Mouse (Mus musculus) right cerebral cortex, postnatal 25 days (tissue): Measurements from ENCODE around the gene Aplp1.
"Not testable (repeated sequence)": the region's sequence is repeated elsewhere in the genome, so short reads cannot be mapped to it uniquely, and the experiment has no call there.

Experiments
- DNase-seq: peaks from one replicate; pipeline ENCODE4 v3.0.0; 2022

Aplp1 gene

DNA sequence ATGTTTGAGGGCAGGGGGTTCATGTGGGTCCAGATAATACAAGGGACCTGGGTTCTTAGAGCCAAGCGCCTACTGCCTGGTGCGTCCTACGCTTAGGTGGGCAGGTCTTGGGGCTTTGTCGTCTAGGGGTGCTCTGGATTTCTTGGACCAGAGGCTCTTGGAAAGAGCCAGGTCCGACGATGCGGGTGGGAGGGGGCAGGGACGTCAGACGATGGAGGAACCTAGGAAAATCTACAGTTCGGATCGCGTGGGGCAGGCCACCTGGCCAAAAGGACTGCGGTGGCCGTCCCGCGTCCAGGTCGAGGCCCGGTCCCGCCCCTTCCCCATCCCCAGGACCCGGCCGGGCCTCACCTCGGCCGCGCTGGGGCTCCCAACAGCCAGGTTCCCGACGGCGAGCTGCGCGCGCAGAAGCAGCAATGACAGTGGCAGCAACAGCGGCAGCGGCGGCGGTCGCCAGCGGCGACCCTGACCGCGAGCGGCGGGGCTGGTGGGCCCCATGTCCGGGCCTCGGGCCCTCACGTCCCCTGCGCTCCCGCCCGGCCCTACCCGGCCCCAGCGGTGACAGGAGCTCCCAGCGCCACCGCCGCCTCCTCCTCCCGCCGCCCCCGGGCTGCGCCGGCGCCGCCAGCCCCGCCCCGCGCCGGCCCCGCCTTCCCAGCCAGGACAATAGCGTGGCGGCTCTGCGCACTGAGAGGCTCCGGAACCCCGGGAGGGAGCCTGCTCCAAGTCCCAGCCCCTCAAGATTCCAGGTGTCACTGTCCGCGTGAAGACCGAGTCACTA lies at the start of gene Aplp1:
TSS of gene Aplp1 (minus strand) at position 565 of the 781 bp plus-strand sequence.
- DNase-seq, result peak; percentile 89

DNA sequence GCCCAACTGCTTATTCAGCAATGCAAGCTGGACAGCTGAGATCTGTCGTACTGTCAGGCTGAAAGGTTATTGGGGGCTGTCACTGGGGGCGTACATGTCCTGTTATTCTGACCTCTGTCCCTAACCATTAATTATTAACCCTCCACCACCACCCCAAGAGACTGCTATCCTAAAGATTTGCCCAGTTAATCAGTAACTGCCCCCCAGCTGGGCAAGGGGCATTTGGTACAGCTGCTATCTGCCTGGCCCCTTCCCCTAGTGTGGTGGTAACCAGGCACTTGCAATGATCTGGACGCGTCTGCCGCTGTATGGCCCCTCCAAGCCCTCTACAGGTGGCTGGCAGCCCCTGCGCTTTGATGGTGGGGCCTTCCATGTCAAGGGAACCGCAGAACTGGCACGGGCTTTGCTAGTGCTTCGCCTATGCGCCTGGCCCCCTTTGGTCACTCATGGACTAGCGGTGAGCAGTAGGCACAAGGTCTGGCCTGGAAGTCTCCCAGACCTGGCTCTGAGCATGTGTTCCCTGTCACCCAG lies 48.1 kb upstream of the Aplp1 start, which contains the start of gene Prodh2:
TSS of gene Prodh2 (plus strand) at position 222 of the 531 bp plus-strand sequence.
- DNase-seq, result no peak

DNA sequence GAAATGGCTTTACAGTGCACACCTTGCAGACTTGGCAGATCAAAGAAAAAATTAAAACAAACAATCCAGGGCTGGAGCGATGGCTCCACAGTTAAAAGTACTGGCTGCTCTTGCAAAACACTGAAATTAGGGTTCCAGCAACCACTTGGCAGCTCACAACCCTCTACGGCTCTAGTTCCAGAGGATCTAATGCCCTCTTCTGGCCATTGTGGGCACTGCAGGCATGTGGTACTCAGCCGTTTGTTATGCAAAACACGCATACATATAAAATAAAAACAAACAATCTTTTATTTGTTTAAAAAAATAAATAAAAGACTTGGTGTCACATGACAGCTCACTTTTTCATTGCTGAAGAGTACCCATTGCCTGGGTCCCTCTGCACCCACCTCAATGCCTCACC lies 47.4 kb upstream of the Aplp1 start:
- peak; percentile 31 for DNase-seq

DNA sequence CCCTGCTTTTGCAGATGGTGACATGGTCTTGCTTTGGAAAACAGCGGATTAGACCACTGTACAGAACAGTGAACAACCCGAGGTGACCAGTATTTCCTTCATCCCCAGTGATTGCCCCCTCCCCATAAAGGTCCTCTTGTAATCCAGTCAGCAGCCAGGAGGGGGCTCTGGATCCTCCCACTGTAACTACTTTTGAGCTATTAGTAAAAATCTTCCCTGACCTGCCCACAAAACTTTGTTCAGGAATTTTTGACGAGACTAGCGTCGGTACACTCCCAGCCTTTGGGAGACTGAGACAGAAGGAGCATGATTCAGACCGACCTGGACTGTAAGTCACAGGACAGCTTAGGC lies 45.6 kb upstream of the Aplp1 start:
- no peak for DNase-seq

DNA sequence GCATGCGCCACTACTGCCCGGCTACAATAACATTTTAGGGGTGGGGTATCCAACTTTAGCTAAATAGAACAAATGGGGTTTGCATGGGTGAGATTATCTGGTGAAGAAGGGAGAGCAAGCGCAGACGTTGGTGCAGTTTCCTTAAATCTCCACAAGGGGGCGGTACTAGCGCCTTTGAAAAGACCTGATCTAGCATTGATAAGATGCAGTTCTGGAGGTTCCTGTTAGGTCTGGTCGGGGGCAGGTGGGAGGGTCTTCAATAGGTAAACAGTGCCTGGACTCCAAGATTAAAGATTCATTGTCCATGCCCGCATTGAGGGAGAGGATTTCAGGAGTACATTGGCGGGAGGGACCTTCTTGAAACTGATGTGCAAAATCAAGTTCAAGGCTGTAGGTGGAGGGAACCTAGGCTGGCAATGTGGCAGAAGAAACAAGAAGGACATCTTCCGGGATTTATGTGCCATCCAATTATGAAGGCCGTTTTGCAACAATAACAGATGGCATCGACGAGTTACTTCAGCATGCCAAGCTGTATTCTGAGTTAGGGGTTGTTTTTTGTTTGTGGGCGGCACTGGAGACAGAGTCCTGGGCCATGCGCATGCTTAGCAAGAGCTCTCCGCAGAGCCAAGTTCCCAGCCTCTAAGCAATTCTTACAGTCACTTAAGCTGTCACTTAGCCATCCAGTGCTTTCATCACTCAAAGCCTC lies 45.1 kb upstream of the Aplp1 start:
- peak; percentile 40 for DNase-seq

DNA sequence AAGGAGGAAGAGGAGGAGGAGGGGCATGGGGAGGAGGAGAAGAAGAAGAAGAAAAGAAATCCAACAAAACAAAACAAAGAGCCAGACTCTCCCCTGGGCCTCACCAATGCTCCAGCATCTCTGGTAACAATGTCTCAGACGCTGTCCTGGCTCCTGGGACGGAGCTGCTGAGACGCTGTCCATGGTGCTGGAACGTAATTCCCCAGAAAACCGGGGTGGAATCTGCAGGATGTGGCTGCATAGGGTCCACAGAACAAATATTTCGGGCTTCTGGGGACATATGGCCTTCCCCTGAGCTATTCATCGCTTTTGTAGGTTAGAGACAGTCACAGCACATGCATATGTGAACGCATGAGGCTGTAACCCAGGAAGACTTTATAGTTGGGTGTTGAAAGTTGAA lies 38.9 kb upstream of the Aplp1 start:
- DNase-seq, result no peak

DNA sequence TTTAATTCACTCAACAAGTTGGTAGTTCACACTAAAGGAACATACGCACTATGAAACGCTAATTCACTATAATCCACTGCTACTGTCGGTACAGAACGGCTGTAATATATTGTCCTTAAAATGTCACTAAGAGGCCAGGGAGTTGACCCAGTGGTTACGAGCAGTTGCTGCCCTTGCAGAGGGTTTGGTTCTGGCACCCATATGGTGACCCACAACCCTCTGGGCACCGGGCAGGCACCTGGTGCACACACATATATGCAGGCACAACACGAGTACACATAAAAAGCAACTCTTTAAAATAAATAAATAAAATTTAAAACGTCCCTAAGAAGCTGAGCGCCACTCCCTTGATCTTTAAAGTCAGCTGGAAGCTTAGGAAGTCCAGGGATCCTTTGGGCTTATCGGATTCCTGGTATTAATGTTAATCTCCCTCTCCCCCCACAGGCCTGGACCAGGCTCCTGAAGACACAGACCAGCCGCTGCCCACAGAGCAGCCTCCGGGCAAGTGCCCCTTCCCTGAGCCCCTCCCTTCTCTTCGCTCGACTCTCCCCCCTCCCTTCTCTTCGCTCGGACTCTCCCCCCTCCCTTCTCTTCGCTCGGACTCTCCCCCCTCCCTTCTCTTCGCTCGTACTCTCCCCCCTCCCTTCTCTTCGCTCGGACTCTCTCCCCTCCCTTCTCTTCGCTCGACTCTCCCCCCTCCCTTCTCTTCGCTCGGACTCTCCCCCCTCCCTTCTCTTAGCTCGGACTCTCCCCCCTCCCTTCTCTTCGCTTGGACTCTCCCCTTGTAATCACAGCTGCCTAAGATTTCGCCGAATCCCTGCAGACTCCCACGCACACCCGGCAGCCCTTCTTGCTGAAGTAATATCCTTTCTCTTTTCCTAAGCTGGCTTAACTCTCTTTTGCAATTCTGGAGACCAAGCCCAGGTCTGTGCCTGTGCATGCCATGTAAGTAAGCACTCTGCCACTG lies 32.4 kb upstream of the Aplp1 start:
- DNase-seq, result peak; percentile 72

DNA sequence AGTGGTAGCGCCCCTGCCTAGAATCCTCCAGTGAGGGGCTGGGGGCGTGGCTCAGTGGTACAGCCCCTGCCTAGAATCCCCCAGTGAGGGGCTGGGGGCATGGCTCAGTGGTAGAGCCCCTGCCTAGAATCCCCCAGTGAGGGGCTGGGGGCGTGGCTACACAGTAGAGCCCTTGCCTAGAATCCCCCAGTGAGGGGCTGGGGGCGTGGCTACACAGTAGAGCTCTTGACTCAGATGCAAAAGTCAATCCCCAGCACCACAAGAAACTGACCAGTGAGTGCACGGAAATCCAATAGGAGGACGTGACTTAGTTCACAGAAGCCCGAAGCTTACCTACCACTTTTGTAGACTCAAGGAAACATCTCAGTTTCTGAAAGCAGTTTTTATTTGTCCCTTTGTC lies 30.8 kb upstream of the Aplp1 start:
- not testable (repeated sequence) for DNase-seq

DNA sequence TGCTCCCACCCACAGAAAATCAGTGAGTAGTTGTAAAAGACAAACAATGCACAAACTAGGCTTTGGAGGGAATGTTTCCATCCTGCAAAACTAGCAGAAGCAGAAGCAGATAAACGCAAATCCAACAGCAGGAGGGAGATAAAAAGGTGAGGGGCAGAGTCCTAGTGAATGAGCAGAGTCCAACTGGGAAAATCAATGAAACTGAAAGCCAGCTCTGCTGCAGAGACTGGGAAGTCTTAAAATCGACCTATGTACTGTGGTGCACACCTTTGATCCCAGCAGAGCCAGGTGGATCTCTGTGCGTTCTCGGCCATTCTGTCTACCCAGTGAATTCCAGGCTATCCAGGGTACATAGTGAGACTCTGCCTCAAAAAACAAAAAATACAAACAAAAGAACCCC lies 29.7 kb upstream of the Aplp1 start:
- no peak for DNase-seq

DNA sequence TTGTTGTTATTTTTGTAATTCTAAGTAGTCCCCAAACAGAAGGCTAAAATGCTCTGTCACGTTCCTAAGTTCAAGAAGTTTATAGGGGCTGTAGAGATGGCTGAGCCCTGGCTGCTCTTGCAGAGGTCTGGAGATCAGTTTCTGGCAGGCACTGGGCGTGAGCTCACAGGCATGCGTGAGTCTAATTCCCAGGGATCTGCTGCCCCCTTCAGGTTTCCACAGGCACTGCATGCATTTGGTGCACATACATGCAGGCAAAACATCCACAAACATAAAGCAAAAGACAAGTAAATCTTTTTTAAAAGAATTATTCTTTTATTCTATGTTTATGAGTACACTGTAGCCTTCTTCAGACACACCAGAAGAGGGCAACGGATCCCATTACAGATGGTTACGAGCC lies 27.1 kb upstream of the Aplp1 start:
- no peak for DNase-seq

DNA sequence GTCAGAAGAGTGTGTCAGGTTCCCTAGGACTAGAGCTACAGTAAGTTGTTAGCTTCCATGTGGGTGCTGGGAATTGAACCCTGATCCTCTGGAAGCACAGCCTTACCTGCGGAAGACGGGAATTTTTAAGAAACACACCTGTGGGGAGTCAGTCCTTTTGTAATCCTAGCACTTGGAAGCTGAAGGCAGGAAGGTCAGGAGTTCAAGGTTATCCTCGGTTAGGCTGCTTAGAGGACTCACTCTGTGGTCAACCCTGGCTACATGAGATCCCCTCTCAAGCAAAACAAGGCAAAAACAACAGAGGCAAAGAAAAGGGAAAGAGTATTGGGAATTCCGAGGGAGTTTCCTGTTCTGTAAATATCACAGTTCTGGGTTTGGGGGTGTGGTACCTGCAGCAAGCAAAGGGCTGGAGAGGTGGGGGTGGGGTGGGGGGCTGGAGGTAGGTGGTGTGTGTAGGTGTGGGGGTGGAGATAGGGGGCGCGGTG lies 19.5 kb upstream of the Aplp1 start:
- DNase-seq, result no peak

DNA sequence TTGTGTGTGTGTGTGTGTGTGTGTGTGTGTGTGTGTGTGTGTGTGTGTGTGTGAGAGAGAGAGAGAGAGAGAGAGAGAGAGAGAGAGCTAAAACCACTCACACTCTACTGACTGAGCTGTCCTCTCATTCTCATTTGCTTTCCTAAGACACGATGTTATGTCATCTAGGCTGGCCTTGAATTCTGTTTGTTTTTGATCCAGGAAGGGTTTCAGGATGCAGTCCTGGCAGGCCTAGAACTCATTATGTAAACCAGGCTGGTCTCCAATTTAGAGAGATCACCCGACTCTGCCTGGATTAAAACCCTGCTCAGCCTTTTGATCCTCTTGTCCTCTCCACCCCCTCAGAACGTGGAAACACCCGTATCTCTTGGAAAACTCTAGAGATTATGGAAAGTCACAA lies 18.7 kb upstream of the Aplp1 start:
- no peak for DNase-seq

DNA sequence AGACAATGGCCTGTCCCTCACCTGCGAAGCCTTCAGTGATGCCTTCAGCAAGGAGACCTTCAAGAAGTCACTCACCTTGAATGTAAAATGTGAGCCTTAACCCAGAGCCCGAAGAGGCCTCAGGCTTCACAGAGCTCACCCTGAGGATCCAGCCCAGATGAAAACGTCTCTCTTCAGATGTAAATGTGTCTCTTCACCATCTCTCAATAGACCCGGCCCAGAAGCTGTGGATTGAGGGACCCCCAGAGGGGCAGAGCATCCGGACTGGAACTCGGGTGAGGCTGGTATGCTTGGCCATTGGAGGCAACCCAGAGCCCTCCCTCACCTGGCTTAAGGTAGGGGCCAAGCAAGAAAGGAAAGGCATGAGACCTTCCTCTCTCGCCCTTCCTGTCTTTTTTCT lies 18.2 kb upstream of the Aplp1 start:
- no peak for DNase-seq

DNA sequence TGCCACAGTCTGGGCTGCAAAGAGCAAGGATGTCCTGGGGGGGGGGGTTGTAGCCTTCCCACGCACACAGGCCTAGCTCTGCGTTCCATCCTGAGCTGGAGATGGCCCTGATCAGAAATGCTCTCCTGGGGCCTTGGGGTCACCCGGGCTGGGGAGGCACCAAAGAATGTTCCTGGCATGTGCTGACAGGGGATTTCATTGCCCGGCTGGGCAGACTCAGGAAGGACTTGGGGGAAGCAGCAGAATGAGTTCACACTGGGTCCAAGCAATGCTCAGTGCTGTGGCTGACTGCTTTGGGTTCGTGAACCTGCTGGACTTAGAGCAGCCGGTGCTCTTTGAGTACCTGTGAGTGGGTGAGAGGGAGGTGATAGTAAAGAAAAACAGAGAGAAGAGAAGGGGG lies 14.1 kb upstream of the Aplp1 start:
- DNase-seq, result no peak

DNA sequence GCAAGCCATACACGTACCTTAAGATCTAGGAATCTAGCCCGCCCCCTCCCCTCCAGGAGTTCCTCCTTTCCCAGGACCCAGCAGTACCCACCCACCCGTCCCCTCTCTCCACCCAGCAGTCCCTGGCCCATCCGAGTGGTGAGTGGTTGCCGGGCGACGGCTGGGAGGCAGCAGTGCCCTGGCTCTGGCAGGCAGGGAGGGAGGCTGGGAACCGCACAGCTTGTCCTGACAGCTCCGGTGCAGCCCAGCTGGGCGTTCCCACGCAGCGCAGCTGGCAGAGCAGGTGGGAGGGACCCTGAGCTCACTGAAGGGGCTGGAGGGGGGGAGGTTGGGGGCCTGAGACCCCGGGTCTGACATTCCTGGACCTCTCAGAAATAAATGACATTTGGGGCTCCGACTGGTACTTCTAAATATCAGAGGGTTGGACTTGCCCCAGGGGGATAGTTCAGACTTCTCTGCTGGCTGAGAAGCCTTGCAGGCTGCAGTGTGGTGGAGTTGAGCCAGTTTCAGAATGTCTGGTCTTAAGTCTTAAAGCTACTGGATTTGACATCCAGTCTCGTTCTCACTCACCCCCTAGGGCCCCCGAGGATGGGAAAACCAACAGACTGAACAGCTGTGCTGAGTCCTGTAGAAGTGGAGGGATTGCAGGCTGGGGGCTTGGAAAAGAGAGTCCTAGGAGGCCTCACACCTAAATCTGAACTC lies 12.4 kb upstream of the Aplp1 start, which contains the start of the genes Kirrel2 and Nphs1:
TSS of gene Kirrel2 (minus strand) at position 62 of the 702 bp plus-strand sequence.
TSS of gene Nphs1 (plus strand) at position 687 of the 702 bp plus-strand sequence.
- peak; percentile 71 for DNase-seq

DNA sequence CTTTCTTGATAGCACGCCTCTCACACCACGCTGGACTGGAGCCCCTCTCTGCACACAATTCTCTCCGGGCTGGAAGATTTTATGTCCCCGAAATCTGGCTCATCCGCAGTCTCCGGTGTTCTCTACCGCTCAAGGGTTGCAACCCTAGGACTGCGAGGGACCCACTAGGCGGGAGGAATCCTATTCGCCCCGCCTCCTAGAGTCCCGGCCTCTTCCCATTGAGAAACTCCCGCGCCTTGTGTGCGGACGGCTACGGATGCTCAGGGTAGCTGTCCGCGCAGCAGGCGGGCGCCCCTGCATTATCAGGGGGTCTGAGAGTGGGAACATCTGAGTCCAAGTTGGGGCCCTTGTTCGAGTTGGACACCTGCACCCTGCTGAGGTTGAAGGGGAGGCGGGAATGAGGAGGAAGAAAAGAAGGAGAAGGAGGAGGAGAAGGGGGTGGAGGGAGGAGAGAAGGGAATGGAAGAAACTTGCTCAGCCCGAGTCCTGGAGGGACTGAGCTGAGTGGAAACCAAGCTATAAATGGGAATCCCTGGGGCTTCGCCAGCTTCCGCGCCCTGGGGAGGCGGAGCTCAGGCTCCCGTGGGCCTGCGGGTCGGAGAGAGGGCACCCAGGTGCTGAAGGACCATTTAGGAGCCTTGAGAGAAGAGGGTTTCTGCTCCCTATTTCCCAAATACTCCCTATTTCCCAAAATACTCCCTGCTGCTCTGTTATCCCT lies 11.7 kb upstream of the Aplp1 start:
- no peak for DNase-seq

DNA sequence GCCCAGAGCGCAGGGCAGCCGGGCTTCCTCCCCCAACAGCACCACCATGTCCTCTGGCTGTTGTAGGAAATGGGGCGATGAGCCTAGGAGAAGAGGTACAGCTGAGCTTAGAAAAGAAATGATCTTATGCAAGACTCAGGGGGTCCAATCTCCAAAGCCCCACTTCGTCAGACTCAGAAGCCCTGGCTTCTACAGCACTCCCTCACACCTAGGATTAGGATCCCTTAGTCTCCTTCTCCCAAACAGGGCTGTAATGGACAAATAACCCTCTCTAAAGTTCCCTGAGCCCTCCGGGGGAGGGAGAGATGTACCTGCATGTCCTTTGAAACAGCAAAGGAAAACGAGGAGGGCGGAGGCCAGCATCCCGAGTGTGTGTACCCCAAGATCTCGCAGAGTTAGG lies 11.2 kb upstream of the Aplp1 start:
- DNase-seq, result no peak

DNA sequence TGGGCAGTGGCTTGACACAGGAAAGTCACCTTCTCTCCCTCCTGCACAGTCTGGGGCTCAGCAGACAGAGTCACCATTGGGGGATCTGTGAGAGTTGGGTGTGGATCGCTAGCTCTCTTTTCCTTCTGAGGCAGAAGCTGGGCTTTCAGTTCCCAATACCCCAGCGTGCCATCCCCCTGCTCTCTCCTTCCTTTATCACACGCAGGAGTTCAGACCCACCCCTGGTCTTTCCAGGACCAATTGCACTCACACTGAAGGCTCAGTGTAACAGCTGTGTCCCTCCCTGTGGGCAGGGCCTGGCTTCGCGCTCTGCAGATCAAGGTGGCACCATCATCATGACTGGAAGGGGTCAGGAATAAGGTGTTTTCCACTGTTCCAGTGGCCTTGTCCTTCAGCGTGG lies 8.9 kb upstream of the Aplp1 start:
- no peak for DNase-seq

DNA sequence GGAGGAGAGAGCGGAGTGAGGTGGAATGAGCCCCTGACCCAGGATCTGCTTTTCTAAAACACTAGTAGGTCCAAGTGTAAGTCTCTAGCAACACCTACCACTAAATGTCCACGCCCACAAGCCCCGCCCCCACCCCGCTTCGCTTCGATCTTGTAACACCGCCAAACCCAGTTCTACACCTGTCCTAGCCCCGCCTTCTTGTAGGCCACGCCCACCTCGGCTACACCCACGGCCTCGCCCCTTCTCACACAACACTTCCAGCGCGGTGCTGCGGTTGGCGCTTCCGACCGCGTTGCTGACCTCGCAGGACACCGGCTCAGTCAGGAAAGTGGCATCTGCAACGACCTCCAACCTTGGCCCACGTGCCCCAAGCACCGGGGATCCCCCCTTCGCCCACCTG lies 8.4 kb upstream of the Aplp1 start:
- DNase-seq, result no peak

DNA sequence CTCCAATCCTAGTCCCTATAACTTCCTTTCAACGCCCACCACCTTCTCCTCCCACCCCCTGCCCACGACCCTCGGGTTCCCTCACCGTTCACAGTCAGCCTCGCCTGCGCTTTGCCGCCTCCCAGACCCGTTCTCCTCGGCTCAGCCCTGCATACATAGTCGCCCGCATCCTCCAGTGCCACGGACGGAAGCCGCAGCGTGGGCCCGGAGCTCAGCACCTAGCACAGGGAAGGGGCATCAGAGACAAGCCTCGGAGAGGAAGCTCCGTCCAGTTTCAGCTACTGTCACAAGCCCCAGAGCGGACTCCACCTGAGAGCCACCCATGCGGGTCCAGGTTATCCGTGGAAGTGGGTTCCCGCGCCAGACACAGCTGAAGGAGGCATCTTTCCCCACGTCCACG lies 8.0 kb upstream of the Aplp1 start:
- no peak for DNase-seq

DNA sequence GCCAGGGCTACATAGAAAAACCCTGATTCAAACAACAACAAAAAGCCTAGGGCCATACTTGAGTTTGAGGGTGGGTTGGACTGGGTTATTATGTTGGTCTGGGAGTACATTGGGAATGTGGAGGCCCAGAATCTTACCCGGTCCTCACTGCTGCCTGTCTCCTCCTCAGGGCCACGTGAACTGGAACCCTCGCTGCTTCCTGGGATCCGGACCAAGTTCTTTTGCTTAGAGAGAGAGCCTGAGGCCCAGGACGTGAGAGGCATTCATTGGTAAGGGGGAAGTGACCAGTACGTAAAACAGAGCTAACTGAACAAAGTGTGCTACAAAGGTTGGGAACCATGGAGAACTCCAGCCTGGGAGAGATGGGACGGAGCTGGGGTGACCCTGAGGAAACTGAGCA lies 4.9 kb upstream of the Aplp1 start:
- no peak for DNase-seq
